Mouse (Mus musculus) hindbrain, embryonic 12.5 days (tissue): ENCODE results near the gene Tbata. TPM values are rescaled to one million over a fixed set of nuclear protein-coding genes. Genes with fewer than 3 reads are reported as not detected.
A peak's percentile ranks its signal among the peaks of the same experiment; 100 is the strongest.

Experiments
- ATAC-seq: fragments of 200-750 bp; cut with Nextera tagmentation; 2 replicates; pipeline ENCODE4 v1.8.0; 2017; ENCODE audit warnings: moderate TSS enrichment; ENCODE audit not compliant: low FRiP score
- H3K27ac ChIP-seq: fragments of 300-500 bp; sonication (generic); 2 replicates; pipeline ENCODE4 v1.5.1; 2016; ENCODE audit warnings: mild to moderate bottlenecking
- H3K27me3 ChIP-seq: fragments of 300-500 bp; sonication (generic); 2 replicates; pipeline ENCODE4 v1.6.1; 2016; ENCODE audit warnings: mild to moderate bottlenecking
- H3K36me3 ChIP-seq: fragments of 300-500 bp; sonication (generic); 2 replicates; pipeline ENCODE4 v1.6.1; 2016; ENCODE audit warnings: mild to moderate bottlenecking
- H3K4me1 ChIP-seq: fragments of 300-500 bp; sonication (generic); 2 replicates; pipeline ENCODE4 v1.6.1; 2016
- H3K4me2 ChIP-seq: fragments of 300-500 bp; sonication (generic); replicated peaks from 2 replicates; pipeline ENCODE4 v1.6.1; 2016; ENCODE audit warnings: mild to moderate bottlenecking
- H3K4me3 ChIP-seq: fragments of 300-500 bp; sonication (generic); 2 replicates; pipeline ENCODE4 v1.5.1; 2016; ENCODE audit warnings: mild to moderate bottlenecking
- H3K9ac ChIP-seq: fragments of 300-500 bp; sonication (generic); 2 replicates; pipeline ENCODE4 v1.6.1; 2016; ENCODE audit warnings: mild to moderate bottlenecking, moderate library complexity
- H3K9me3 ChIP-seq: fragments of 300-500 bp; sonication (generic); replicated peaks from 2 replicates; pipeline ENCODE4 v1.6.1; 2016; ENCODE audit warnings: mild to moderate bottlenecking
- WGBS: fragments of 180-500 bp; shearing (Covaris S2); methylation state at CpG from one replicate; pipeline ENCODE4 v1.1.7; 2016; 5-methylcytosine and 5-hydroxymethylcytosine counted together
- polyA plus RNA-seq: library from polyadenylated mRNA; unstranded; fragments of >200 nt; fragmentation: Nextera tagmentation; extraction: Ambion mirVana; gene quantifications from 2 replicates; pipeline ENCODE4 v1.2.1, GENCODE M21; 2016

Tbata gene
- polyA plus RNA-seq, 1 experiment from 2014 or later = 0.32 TPM

DNA sequence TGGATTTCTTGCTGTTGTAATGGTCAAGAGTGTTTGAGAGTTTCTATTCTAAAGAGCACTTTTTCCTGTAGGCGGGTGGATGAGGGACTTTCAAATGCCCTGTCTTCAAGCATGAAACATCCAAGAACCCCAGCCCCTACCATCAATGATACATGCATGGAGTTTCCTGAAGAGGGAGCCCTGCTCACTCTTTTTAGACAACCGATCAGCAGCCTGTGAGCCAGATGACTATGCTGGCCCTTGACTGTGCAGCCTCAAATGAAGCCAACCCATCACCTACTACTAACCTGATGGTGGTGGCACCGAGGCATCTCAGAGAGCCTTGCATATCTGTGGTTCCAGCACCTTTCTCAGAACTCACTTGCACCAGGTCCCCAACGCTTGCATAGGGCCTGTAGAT lies 742 bp downstream of the Tbata start:
- Histone ChIP-seq H3K4me2 (no peak overlapping the region), H3K36me3 (no peaks in the 10 kb centered on the region), H3K4me1 (peaks cover 4% of the 10 kb centered on the region), H3K9me3 (no peaks in the 10 kb centered on the region), H3K27me3 (peaks cover 14% of the 10 kb centered on the region), H3K27ac (no peak overlapping the region), H3K4me3 (no peak overlapping the region), H3K9ac (no peak overlapping the region)
- WGBS = 85% methylated on average over 4 of the region's 4 CpGs
- ATAC-seq = no peak

DNA sequence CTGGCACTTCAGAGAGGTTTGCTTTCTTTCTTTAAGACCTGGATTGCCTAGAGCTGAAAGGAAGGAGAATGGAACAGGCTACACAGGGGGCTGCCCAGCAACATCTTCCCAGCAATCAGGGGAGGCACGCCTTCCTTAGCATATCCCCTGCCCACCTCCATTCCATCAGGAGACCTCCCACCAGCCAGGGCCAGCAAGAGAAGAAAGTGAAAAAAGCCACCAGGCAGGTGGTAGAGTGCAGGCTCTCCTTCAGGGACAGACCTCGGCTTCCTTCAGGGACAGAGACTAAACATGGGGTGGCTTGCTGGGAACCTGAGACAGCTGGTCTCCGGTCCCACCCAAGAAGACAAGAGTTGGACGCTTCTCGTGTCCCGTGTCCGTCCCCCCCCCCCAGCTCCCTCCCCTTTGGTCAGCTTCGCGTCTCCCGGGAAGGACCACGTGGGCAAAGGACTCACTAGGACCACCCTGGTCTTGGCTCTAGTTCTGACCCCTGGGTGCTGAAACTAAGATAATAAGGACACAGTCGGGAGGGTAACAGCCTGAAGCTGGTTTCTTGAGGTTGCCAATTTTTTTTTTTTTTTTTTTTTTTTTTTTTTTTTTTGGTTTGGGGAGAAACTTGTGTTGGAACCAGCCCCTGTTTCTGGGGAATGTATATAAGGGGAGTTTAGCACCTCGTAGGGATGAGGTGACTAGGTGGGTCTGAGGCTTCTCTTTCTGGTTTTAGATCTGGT lies 3.1 kb downstream of the Tbata start:
- H3K27ac ChIP-seq = no peak overlapping the region
- H3K36me3 ChIP-seq = no peaks in the 10 kb centered on the region
- H3K9ac ChIP-seq = no peak overlapping the region
- H3K4me3 ChIP-seq = no peak overlapping the region
- 47% methylated on average over 13 of the region's 13 CpGs for WGBS
- H3K27me3 ChIP-seq = peaks cover 14% of the 10 kb centered on the region
- no peak overlapping the region for H3K4me2 ChIP-seq
- peaks cover 4% of the 10 kb centered on the region for H3K4me1 ChIP-seq
- no peak for ATAC-seq
- H3K9me3 ChIP-seq = no peaks in the 10 kb centered on the region

DNA sequence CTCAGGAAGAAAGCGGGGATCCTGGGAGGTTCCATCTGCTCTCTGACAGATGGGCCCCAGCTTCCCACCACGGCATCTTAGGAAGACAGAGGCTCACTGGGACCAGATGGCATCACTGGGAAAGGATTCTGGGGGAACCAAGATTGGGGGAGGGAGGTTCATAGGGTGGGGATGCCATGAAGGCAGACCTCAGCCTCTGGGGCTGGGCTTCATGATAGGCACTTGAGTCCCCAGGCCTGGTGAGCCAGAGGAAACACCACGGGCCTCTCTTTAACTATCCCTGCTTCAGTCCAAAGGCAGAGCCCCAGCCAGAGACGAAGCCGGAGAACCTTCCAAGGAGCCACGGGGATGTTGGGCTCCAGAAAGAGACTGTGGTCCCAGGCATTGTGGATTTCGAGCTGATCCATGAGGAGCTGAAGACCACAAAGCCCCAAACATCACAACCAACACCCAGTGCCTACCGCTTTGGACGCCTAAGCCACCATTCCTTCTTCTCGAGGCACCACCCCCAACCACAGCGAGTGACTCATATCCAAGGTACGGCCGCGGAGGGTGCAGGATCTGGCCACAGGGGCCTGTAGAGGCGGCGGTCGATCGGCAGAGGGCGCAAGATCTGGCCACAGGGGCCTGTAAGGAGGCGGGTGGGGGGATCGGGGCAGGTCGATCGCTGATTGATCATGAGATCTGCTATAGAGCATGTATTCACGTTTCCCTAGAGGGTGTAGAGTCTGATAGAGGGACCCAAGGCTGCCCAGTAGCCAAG lies 3.9 kb downstream of the Tbata start:
- H3K36me3 ChIP-seq = no peaks in the 10 kb centered on the region
- H3K27me3 ChIP-seq = peaks cover 14% of the 10 kb centered on the region
- 14% methylated on average over 24 of the region's 24 CpGs for WGBS
- no peak overlapping the region for H3K4me3 ChIP-seq
- no peak overlapping the region for H3K9ac ChIP-seq
- H3K4me1 ChIP-seq = peaks cover 4% of the 10 kb centered on the region
- peak overlapping the region; percentile 34 for H3K4me2 ChIP-seq
- ATAC-seq = no peak
- H3K27ac ChIP-seq = no peak overlapping the region
- no peaks in the 10 kb centered on the region for H3K9me3 ChIP-seq

DNA sequence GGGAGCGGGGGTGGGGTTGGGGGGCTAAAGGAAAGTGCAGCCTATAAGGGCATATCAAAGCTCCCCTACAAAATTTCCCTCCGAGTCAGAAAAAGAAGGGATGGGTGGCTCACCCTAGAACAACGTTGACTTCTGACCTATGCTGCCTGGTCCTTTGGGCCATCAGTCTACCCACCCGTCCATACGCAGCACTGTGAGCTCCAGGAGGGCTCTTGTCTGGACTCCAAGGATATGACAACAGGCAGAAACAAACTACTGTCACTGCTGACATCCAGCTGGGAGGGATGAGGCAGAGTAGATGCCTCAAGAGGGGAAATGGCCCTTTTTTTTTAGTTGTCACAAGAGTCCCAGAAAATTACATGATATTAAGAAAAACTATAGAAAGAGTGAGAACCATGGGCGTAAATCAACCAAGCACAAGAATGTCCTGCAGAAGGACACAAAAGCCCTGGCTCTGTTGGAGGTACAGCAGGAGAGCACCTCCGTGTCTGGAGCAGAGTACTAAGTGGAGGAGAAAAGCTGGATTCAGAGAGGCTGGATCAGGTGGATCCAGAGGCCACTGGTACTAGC lies 4.6 kb downstream of the Tbata start:
- H3K27me3 ChIP-seq = peaks cover 14% of the 10 kb centered on the region
- no peak overlapping the region for H3K27ac ChIP-seq
- no peaks in the 10 kb centered on the region for H3K36me3 ChIP-seq
- 42% methylated on average over 7 of the region's 7 CpGs for WGBS
- no peaks in the 10 kb centered on the region for H3K9me3 ChIP-seq
- ATAC-seq = no peak
- H3K4me1 ChIP-seq = peaks cover 4% of the 10 kb centered on the region
- no peak overlapping the region for H3K9ac ChIP-seq
- H3K4me3 ChIP-seq = no peak overlapping the region
- H3K4me2 ChIP-seq = peak overlapping the region; percentile 34

DNA sequence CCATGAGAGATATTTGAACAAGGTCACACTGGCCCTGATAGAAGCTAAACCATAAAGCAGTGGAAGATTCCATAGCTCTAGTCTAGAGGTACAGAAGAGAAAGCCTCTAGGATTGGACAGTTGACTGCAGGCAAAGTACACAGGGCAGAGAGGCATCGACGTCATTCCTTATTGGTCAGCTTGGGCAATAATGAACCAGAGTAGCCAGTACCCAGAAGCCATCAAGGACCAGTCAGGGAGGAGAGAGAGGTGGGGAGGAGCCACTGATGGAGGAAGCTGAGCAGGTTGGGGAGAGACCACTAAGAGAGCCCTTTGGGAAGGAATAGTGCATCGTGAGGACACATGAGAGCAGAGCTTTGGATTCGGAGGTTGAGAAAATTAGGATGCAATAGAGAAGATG lies 6.0 kb downstream of the Tbata start:
- H3K4me3 ChIP-seq = no peak overlapping the region
- H3K4me2 ChIP-seq = no peak overlapping the region
- no peaks in the 10 kb centered on the region for H3K9me3 ChIP-seq
- H3K4me1 ChIP-seq = peaks cover 4% of the 10 kb centered on the region
- peaks cover 14% of the 10 kb centered on the region for H3K27me3 ChIP-seq
- ATAC-seq = no peak
- no peak overlapping the region for H3K9ac ChIP-seq
- no peaks in the 10 kb centered on the region for H3K36me3 ChIP-seq
- 90% methylated on average over 4 of the region's 4 CpGs for WGBS
- H3K27ac ChIP-seq = no peak overlapping the region

DNA sequence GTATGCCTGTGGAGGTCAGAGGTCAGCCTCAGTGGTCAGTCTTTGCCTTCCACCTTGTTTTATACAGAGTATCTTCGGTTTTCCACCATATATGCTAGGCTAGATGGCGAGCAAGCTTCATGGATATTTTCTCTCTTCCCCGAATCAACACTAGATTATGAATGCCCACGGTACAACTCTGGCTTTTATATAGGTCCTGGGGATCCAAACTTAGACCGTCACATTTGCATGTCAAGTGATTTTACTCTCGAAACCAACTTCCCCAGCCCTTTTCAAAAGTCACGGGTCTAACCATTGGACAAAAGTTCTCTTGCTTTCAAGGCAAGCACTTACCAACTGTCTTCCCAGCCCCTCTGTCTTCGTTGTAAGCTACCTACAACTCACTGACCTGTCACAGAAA lies 6.9 kb downstream of the Tbata start:
- Histone ChIP-seq H3K4me1 (peaks cover 4% of the 10 kb centered on the region), H3K27ac (no peak overlapping the region), H3K4me3 (no peak overlapping the region), H3K9me3 (no peaks in the 10 kb centered on the region), H3K36me3 (no peaks in the 10 kb centered on the region), H3K27me3 (peaks cover 14% of the 10 kb centered on the region), H3K4me2 (no peak overlapping the region), H3K9ac (no peak overlapping the region)
- WGBS = 90% methylated on average over 8 of the region's 8 CpGs
- no peak for ATAC-seq

DNA sequence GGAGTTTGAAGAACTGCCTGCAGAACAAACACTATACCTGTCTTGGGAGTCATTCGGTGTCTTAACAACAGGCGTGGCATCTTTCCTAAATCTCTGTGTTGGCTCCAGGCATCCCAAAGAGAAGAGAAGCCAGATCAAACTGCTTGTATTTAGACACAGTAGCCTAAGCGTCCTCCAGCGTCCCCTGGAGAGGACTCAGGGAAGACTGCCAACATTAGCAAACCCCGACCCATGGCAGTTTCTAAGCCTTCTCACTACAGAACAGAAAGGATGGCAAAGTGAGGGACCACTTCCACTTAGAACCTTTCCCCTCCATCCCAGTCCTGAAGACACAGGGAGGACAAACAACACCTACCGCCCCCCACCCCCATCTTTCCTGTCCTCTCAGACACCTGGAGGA lies 8.2 kb downstream of the Tbata start:
- Histone ChIP-seq H3K36me3 (no peaks in the 10 kb centered on the region), H3K9ac (no peak overlapping the region), H3K27me3 (peaks cover 14% of the 10 kb centered on the region), H3K4me2 (no peak overlapping the region), H3K9me3 (no peaks in the 10 kb centered on the region), H3K27ac (no peak overlapping the region), H3K4me1 (peaks cover 4% of the 10 kb centered on the region), H3K4me3 (no peak overlapping the region)
- WGBS = 75% methylated on average over 6 of the region's 6 CpGs
- no peak for ATAC-seq

DNA sequence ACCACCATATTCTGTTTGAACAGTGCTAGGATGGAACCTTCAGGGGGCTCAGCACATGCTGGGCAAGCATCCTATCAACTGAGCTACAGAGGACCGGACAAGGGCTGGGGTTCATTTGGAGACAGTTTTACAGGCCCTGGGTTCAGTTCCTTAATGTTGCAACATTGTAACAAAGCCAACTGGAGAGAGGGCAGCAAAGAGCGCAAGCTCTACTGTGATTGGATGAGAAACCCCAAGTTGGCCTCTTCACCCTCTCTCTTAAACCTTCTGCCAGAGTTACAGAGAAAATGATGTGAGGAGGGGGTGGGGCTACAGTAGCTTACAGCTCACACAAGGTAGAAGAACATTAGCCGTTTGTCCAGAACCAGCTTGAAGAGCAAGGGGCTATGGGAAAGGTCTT lies 15.2 kb downstream of the Tbata start:
- WGBS = 83% methylated on average over 3 of the region's 3 CpGs
- Histone ChIP-seq H3K9me3 (no peaks in the 10 kb centered on the region), H3K27ac (no peak overlapping the region), H3K4me1 (peaks cover 3% of the 10 kb centered on the region; the same call in 1 of the 2 replicates), H3K4me3 (no peak overlapping the region), H3K4me2 (no peak overlapping the region), H3K36me3 (no peaks in the 10 kb centered on the region), H3K27me3 (no peaks in the 10 kb centered on the region), H3K9ac (no peak overlapping the region)
- no peak for ATAC-seq

DNA sequence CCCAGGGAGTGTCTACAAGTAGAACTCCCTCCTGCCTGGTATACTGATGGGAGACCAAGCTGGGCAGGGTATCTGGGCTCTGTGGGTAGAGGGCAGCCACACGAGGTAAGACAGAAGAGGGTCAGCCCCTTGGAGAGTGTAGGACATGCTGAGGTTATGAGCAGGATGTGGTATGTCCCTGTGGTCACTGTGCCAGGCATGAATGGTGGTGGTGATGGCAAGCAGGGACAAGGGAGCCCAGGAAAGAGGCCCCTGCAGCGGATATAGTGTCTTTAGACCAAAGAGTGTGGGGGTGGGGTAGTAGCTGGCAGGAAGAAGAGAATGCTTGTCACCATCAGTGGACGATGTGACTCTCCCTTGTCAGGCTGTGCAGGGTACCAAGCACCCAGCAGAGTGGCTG lies 16.3 kb downstream of the Tbata start:
- 66% methylated on average over 3 of the region's 3 CpGs for WGBS
- H3K9me3 ChIP-seq = no peaks in the 10 kb centered on the region

DNA sequence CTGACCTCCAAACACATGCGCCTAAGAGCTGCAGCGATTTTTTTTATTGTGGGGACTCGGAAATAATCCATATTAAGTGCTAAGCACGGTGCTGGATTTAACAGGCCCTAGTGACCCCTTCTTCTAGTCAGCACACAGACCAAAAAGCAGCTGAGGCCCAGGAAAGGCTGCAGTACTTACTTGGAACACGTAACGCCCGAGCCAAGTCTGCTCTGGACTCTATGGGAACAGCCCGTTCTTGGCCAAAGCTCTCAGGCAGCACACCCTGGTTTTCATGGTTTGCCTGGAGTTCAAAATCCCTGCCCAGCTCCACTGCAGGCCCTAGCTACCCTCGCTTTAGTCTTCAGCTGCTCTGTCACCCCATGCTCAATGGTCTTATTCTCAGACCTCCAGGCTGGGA lies 22.9 kb downstream of the Tbata start:
- no peak overlapping the region for H3K27ac ChIP-seq
- no peak overlapping the region for H3K4me3 ChIP-seq
- 87% methylated on average over 9 of the region's 9 CpGs for WGBS
- H3K4me2 ChIP-seq = no peak overlapping the region
- H3K4me1 ChIP-seq = peaks cover under 1% of the 10 kb centered on the region
- no peaks in the 10 kb centered on the region for H3K9me3 ChIP-seq
- H3K27me3 ChIP-seq = no peaks in the 10 kb centered on the region; the same call in 1 of the 2 replicates
- H3K9ac ChIP-seq = no peak overlapping the region
- H3K36me3 ChIP-seq = no peaks in the 10 kb centered on the region
- no peak for ATAC-seq

More for the DNA sequence above, 16.3 kb downstream of the Tbata start:
- Histone ChIP-seq H3K4me1 (peaks cover 3% of the 10 kb centered on the region; the same call in 1 of the 2 replicates), H3K27ac (no peak overlapping the region), H3K4me2 (no peak overlapping the region), H3K27me3 (no peaks in the 10 kb centered on the region), H3K4me3 (no peak overlapping the region), H3K36me3 (no peaks in the 10 kb centered on the region), H3K9ac (no peak overlapping the region)
- no peak for ATAC-seq

DNA sequence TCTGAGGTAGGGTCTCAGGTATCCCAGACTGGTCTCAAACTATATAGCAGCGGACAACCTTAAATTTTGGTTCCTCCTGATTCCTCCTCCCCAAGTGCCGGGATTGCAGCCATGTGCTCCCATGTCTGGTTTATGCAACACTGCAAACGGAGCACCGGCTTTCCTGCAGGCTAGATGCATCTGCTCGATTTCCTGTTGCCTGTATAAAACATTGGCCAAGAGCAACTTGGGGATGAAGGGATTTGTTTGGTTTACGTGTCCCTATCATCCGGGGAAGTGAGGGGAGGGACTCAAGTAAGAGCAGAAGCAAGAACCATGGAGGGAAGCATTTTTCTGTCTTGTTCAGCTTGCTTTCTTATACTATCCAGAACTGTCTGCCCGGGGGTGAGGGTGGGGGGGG lies 23.5 kb downstream of the Tbata start:
- no peak for ATAC-seq
- no peak overlapping the region for H3K27ac ChIP-seq

DNA sequence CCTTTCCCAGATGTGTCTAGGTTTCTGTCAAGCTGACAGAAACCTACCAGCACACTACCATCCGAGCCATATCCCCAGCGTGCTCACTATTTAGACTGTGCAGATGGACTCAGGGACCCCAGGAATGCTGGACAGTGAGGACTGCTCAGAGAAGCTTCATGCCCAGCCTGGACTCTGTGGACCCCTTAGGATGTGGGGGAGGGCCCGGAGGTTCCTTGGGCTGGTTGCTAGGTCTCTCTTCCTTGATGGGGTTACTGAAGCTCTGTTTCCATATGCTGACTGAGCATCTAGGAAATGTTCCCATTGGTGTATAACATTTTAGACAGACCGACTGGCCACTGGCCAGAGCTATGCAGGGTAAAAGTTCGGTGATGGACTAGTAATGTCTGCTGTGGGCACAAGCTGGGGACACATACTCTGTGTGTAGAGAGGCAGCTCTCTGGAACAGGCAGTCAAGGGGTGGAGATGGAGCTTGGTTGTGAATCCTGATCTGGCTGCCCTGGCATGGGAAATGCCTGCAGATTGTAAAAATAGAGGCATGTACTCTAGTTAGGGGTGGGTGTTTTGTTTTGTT lies 24.1 kb downstream of the Tbata start:
- H3K36me3 ChIP-seq = no peaks in the 10 kb centered on the region
- no peak for ATAC-seq
- H3K4me3 ChIP-seq = no peak overlapping the region
- H3K4me1 ChIP-seq = peaks cover 7% of the 10 kb centered on the region
- no peak overlapping the region for H3K4me2 ChIP-seq
- no peak overlapping the region for H3K9ac ChIP-seq
- no peaks in the 10 kb centered on the region; the same call in 1 of the 2 replicates for H3K27me3 ChIP-seq
- no peaks in the 10 kb centered on the region for H3K9me3 ChIP-seq
- no peak overlapping the region for H3K27ac ChIP-seq
- WGBS = 88% methylated on average over 5 of the region's 5 CpGs

More for the DNA sequence above, 23.5 kb downstream of the Tbata start:
- Histone ChIP-seq H3K9ac (no peak overlapping the region), H3K9me3 (no peaks in the 10 kb centered on the region), H3K4me1 (peaks cover 7% of the 10 kb centered on the region), H3K4me2 (no peak overlapping the region), H3K36me3 (no peaks in the 10 kb centered on the region), H3K27me3 (no peaks in the 10 kb centered on the region; the same call in 1 of the 2 replicates), H3K4me3 (no peak overlapping the region)
- WGBS = 86% methylated on average over 8 of the region's 8 CpGs
